Mouse (Mus musculus) heart, embryonic 12.5 days (tissue): ENCODE measurements at regions not wholly inside any gene's neighbourhood (a gene's known extent, or its start where the extent isn't known, plus 50 kb on each side); places are given as distances from the start of the nearest gene placed in this dataset.

Source experiments
- ATAC-seq: fragments of 200-750 bp; cut with Nextera tagmentation; 2 replicates; pipeline ENCODE4 v1.8.0; 2017; ENCODE audit warnings: moderate TSS enrichment, moderate library complexity; ENCODE audit not compliant: insufficient number of reproducible peaks, low FRiP score
- H3K27ac ChIP-seq: fragments of 300-500 bp; sonication (generic); 2 replicates; pipeline ENCODE4 v1.5.1; 2016; ENCODE audit warnings: mild to moderate bottlenecking, moderate library complexity; ENCODE audit not compliant: poor library complexity, severe bottlenecking
- H3K27me3 ChIP-seq: fragments of 300-500 bp; sonication (generic); replicated peaks from 2 replicates; pipeline ENCODE4 v1.6.1; 2016; ENCODE audit warnings: mild to moderate bottlenecking, moderate library complexity
- H3K36me3 ChIP-seq: fragments of 300-500 bp; sonication (generic); 2 replicates; pipeline ENCODE4 v1.6.1; 2016; ENCODE audit warnings: mild to moderate bottlenecking, moderate library complexity
- H3K4me1 ChIP-seq: fragments of 300-500 bp; sonication (generic); replicated peaks from 2 replicates; pipeline ENCODE4 v1.6.1; 2016; ENCODE audit warnings: mild to moderate bottlenecking
- H3K4me2 ChIP-seq: fragments of 300-500 bp; sonication (generic); 2 replicates; pipeline ENCODE4 v1.6.1; 2016; ENCODE audit warnings: mild to moderate bottlenecking, moderate library complexity
- H3K4me3 ChIP-seq: fragments of 300-500 bp; sonication (generic); 2 replicates; pipeline ENCODE4 v1.5.1; 2016; ENCODE audit warnings: mild to moderate bottlenecking
- H3K9ac ChIP-seq: fragments of 300-500 bp; sonication (generic); 2 replicates; pipeline ENCODE4 v1.6.1; 2016; ENCODE audit warnings: mild to moderate bottlenecking, moderate library complexity
- H3K9me3 ChIP-seq: fragments of 300-500 bp; sonication (generic); replicated peaks from 2 replicates; pipeline ENCODE4 v1.6.1; 2016; ENCODE audit warnings: mild to moderate bottlenecking, moderate library complexity
- WGBS: fragments of 180-500 bp; shearing (Covaris S2); methylation state at CpG from one replicate; pipeline ENCODE4 v1.1.7; 2016; 5-methylcytosine and 5-hydroxymethylcytosine counted together

DNA sequence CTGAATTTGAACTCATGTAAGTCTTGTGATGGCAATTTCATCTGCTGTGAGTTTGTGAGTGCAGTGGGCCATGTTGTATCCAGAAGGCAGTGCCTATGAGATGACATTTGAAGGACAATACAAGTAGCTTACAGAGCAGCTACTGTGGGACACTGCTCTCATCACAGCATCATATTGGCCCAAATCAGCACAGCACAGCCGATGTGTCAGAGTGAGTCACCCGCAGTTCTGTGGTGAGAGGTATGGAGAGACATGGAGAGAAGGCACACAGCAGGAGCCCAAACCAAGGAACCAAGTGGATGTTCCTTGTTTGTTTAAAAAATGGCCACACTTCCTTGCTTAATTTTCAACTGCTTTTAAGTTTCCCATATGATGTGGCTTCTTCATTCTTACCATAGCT, 617.3 kb downstream of the Tmem132b start:
- no peaks in the 10 kb centered on the region for H3K36me3 ChIP-seq
- no peak overlapping the region for H3K4me3 ChIP-seq
- H3K9me3 ChIP-seq = 0 out of 2 replicates have a peak, but pooled peaks cover 5% of the 10 kb centered on the region
- H3K27me3 ChIP-seq = no peaks in the 10 kb centered on the region
- H3K4me1 ChIP-seq = no peaks in the 10 kb centered on the region
- WGBS = 88% methylated on average over 2 of the region's 2 CpGs
- no peak overlapping the region for H3K9ac ChIP-seq
- no peak overlapping the region for H3K4me2 ChIP-seq
- ATAC-seq = no peak
- H3K27ac ChIP-seq = no peak overlapping the region

DNA sequence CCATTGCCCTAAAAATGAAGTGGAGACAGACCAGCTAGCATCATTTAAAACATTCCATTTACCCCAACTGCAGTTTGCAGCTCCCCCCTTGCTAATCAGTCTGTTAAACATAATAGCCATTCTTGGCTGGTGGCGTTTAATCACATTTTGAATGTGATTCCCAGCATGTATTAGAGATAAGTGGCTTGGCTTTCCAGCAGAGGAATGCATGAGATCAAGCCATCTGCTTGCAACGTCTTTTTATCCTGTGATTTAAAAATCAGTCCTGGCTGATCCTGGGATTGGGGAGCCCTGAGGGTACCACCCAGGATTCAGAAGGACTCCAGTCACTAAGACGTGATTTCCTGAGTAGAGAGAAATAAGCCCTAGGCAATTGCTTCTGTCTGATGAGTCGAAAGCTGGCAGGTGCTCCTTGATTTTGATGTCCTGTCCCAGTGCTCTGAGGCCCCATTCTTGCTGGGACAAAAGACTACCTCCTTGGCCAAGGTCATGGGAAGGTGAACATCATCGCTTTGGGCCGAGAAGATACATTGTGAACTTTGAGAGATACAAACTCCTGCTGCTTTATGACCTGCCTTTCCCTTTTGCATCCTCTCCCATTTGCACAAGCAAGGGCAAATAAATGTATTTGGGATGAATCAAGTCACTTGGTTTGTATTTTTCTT, 623.8 kb downstream of the Tmem132b start:
- Histone ChIP-seq H3K4me1 (no peaks in the 10 kb centered on the region), H3K36me3 (no peaks in the 10 kb centered on the region), H3K9me3 (peaks cover 10% of the 10 kb centered on the region; the same call in 1 of the 2 replicates), H3K4me2 (no peak overlapping the region), H3K27ac (no peak overlapping the region), H3K4me3 (no peak overlapping the region), H3K27me3 (no peaks in the 10 kb centered on the region), H3K9ac (no peak overlapping the region)
- no peak for ATAC-seq
- 52% methylated on average over 6 of the region's 6 CpGs for WGBS

DNA sequence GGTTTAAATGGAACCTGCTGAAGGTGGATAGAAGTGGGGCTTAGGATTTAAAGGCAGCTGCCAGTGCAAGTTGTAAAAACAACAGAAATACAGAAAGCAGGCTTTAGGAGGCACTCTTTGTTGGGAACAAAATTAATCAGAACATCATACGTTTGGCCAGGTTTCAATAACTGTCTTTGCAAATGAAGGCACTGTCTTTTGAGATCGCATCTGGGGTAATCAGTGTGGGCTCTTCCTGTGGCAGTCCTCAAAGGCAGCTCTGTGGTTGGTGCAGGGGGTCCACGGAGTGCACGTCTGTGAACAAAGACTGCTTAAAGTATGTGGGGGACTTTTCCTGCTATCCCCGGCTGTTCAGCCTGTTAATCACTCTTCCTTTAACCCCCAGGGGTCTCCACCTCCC, 654.5 kb downstream of the Tmem132b start:
- 73% methylated on average over 5 of the region's 5 CpGs for WGBS
- no peaks in the 10 kb centered on the region for H3K36me3 ChIP-seq
- H3K27ac ChIP-seq = no peak overlapping the region
- no peaks in the 10 kb centered on the region for H3K27me3 ChIP-seq
- H3K9me3 ChIP-seq = 0 out of 2 replicates have a peak, but pooled peaks cover 9% of the 10 kb centered on the region
- H3K4me1 ChIP-seq = no peaks in the 10 kb centered on the region
- no peak for ATAC-seq
- H3K4me2 ChIP-seq = no peak overlapping the region
- no peak overlapping the region for H3K9ac ChIP-seq
- no peak overlapping the region for H3K4me3 ChIP-seq

DNA sequence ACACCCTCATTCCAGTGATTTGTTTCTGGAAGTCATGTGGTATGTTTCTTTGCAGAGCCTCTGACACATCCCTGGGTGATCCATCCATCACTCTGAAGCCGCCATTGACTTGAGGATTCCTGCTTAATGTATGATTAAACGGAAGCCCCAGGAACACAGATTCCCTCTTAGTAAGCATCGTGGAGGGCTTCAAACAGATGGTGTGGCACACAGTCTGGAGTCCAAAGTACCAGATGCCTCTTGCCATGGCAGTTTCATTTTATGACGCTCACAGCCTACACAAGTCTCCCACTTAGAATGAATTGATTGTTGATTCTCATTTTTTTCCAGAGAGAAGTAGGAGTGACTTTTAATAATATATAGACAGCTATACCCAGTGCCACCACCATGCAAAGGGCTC, 668.3 kb downstream of the Tmem132b start:
- Histone ChIP-seq H3K4me2 (no peak overlapping the region), H3K9ac (no peak overlapping the region), H3K9me3 (0 out of 2 replicates have a peak, but pooled peaks cover 3% of the 10 kb centered on the region), H3K27ac (no peak overlapping the region), H3K27me3 (no peaks in the 10 kb centered on the region), H3K4me3 (no peak overlapping the region), H3K4me1 (no peaks in the 10 kb centered on the region), H3K36me3 (no peaks in the 10 kb centered on the region)
- 67% methylated on average over 4 of the region's 4 CpGs for WGBS
- no peak for ATAC-seq

DNA sequence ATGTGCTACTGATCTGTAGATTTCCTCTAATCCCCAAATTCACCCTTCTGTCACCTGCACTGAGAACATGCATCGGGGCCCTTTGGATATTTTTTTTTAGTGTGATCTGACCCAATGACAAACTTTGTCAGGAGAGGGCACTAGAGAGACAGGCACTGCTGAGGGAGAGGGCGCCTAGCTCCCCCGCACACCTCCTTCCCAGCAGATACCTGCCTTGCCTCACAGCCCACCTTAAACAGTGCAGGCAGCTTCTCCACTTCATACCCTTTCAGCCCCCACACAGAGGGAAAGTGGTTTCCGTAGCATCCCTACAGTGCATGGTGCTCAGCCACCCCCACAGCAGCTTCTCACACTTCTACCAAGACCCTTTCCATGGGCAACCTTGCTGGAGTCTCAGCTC, 670.0 kb downstream of the Tmem132b start:
- H3K9ac ChIP-seq = no peak overlapping the region
- H3K9me3 ChIP-seq = no peaks in the 10 kb centered on the region
- H3K27ac ChIP-seq = no peak overlapping the region
- ATAC-seq = no peak
- H3K4me3 ChIP-seq = no peak overlapping the region
- H3K27me3 ChIP-seq = no peaks in the 10 kb centered on the region
- no peak overlapping the region for H3K4me2 ChIP-seq
- H3K4me1 ChIP-seq = no peaks in the 10 kb centered on the region
- no peaks in the 10 kb centered on the region for H3K36me3 ChIP-seq
- 27% methylated on average over 4 of the region's 4 CpGs for WGBS

DNA sequence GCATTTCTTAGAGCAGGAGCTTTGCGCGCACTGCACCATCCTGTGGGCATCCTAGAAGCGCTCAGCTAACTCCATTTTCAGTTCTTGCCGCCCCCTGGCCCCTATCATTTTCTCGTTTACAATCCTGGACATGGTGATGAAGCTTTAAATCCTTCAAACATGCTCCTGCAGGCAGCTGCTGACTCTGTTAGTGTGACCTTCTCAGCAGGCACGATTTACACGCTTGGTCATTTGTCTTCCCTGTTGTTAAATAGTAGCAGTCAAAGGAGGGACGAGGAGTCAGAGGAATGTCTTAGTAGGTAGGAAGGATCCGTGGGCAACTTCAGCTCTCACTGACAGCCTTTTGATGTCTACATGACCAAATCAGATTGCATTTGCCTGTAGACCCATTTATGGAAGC, 670.4 kb downstream of the Tmem132b start:
- no peak overlapping the region for H3K4me2 ChIP-seq
- ATAC-seq = no peak

DNA sequence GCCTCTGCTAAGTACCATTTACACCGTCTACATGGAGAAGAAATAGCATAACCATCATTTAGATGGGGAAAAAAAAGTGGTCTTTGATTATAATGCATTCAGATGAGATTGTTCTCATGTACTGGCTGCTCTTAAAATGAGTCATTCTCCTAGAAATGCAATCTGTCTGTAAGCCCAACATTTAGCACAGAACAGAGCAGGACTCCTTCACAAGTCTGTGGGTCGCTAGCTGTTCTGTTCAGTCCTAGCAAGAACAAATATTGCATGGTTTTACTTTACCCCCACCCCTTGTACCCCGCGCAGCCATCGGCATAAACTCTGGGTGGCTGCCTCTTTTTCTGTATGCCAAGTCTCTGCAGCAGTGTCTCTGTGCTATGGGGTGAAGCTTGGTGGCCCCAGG, 685.4 kb downstream of the Tmem132b start:
- no peaks in the 10 kb centered on the region for H3K4me1 ChIP-seq
- no peaks in the 10 kb centered on the region for H3K36me3 ChIP-seq
- H3K9ac ChIP-seq = no peak overlapping the region
- H3K4me2 ChIP-seq = no peak overlapping the region
- H3K9me3 ChIP-seq = 0 out of 2 replicates have a peak, but pooled peaks cover 6% of the 10 kb centered on the region
- no peak overlapping the region for H3K27ac ChIP-seq
- ATAC-seq = no peak
- WGBS = 81% methylated on average over 5 of the region's 5 CpGs
- H3K4me3 ChIP-seq = no peak overlapping the region
- no peaks in the 10 kb centered on the region for H3K27me3 ChIP-seq

More for the DNA sequence above, 670.4 kb downstream of the Tmem132b start:
- no peaks in the 10 kb centered on the region for H3K4me1 ChIP-seq
- no peak overlapping the region for H3K4me3 ChIP-seq
- no peaks in the 10 kb centered on the region for H3K27me3 ChIP-seq
- H3K9ac ChIP-seq = no peak overlapping the region
- H3K36me3 ChIP-seq = no peaks in the 10 kb centered on the region
- WGBS = 51% methylated on average over 9 of the region's 9 CpGs
- H3K9me3 ChIP-seq = no peaks in the 10 kb centered on the region
- no peak overlapping the region for H3K27ac ChIP-seq

DNA sequence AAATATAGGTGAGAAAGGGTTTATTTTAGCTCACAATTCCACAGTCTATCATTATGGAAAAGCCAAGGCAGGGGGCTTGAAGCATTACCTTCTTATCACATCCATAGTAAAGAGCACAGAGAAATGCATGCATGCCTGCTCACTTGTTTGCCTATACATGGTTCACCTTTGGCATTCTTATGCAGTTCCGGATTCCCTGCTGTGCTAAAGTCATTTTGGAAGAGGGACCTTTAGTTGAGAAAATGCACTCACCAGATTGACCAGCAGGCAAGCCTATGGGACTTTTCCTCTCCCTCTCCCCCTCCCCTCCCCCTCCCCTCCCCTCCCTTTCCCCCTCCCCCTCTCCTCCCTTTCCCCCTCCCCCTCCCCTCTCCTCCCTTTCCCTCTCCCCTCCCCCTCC, 686.2 kb downstream of the Tmem132b start:
- Histone ChIP-seq H3K4me3 (no peak overlapping the region), H3K27me3 (no peaks in the 10 kb centered on the region), H3K4me1 (no peaks in the 10 kb centered on the region), H3K36me3 (no peaks in the 10 kb centered on the region), H3K27ac (no peak overlapping the region), H3K9me3 (0 out of 2 replicates have a peak, but pooled peaks cover 6% of the 10 kb centered on the region), H3K9ac (no peak overlapping the region), H3K4me2 (no peak overlapping the region)
- WGBS = 48% methylated on average over 1 of the region's 1 CpGs
- no peak for ATAC-seq

DNA sequence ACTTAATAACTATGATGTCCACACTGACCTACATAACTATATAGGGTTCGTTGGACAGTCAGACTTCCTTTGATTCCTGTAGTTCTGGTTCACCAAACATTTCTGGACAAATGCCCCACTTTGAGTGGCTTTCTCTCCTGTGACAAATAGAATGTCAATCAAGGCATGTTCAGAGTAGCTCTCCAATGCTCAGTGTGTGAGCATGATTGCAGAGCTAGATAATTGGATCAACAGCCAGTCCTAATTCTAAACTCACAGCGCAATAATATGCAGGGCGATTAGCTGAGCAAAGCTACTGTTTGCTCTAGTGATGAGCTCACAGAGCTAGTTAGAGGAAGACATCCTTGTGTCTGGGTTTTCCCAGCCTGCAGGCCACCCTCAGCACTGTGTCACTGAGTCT, 692.1 kb downstream of the Tmem132b start:
- H3K4me1 ChIP-seq = no peaks in the 10 kb centered on the region
- no peak overlapping the region for H3K4me3 ChIP-seq
- H3K4me2 ChIP-seq = no peak overlapping the region
- no peak overlapping the region for H3K9ac ChIP-seq
- H3K27ac ChIP-seq = no peak overlapping the region
- 0 out of 2 replicates have a peak, but pooled peaks cover 4% of the 10 kb centered on the region for H3K9me3 ChIP-seq
- ATAC-seq = no peak
- no peaks in the 10 kb centered on the region for H3K27me3 ChIP-seq
- 76% methylated on average over 3 of the region's 3 CpGs for WGBS
- H3K36me3 ChIP-seq = no peaks in the 10 kb centered on the region

DNA sequence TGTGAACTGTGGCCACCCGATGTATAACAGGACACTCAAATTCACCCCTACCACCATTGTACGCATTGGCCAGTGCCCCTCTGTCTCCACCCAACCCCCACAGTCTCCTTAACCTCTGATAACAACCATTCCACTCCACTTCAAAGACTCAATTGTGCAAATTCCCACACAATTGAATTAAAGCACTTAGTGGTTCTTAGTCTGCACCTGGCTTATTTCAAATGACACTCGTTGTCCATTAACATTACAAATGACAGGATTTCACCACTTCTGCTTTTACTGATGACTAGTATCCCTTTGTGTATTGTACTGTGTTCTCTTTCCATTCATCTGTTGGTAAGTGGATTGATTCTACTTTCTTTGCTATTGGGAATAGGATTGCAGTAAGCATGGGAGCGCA, 699.2 kb downstream of the Tmem132b start:
- H3K4me2 ChIP-seq = no peak overlapping the region
- no peaks in the 10 kb centered on the region for H3K36me3 ChIP-seq
- no peaks in the 10 kb centered on the region for H3K27me3 ChIP-seq
- no peaks in the 10 kb centered on the region for H3K4me1 ChIP-seq
- no peak for ATAC-seq
- no peak overlapping the region for H3K9ac ChIP-seq
- no peaks in the 10 kb centered on the region for H3K9me3 ChIP-seq
- no peak overlapping the region for H3K27ac ChIP-seq
- no peak overlapping the region for H3K4me3 ChIP-seq
- WGBS = 52% methylated on average over 4 of the region's 4 CpGs

DNA sequence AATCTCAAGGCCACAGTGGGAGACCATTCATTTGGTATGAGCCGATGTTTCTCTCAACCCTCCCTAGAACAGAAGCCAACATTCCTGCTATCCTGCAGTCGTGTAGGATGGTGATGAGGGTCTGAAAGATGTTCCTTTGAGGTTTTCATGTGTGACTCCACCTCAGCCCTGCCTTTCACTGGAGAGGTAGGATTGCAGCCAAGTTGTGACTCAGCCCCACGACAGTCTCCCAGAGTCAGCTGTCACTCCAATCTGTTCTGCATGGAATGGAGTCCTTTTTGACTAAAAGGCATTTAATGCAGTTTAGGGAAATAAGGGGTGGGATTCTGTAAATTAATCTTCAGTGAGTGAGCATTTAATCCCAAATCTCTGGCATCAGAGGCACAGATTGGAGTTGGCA, 706.5 kb downstream of the Tmem132b start:
- H3K9ac ChIP-seq = no peak overlapping the region
- 59% methylated on average over 3 of the region's 3 CpGs for WGBS

DNA sequence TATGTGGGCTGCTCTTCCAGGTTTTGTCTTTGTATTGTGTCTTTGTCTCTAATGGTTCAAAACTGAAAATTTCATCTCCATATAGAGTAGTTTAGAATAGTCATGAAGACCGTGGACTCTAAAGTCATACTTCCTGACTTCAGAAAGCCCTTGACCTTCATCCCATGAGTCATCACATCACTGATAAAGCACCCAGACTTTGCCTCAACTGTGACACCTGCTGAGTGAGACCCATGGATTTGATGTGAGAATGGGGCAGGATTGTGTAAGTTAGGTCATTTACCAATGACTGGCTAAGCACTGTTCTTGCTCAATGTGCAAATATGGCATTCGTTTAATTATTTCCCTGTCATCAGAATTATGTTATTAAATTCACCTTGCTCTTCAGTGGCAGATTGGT, 714.2 kb downstream of the Tmem132b start:
- Histone ChIP-seq H3K9ac (no peak overlapping the region), H3K4me2 (no peak overlapping the region), H3K4me3 (no peak overlapping the region), H3K36me3 (no peaks in the 10 kb centered on the region), H3K4me1 (peaks cover 5% of the 10 kb centered on the region; the same call in 1 of the 2 replicates), H3K9me3 (no peaks in the 10 kb centered on the region), H3K27me3 (no peaks in the 10 kb centered on the region), H3K27ac (no peak overlapping the region)
- ATAC-seq = no peak
- 70% methylated on average over 2 of the region's 2 CpGs for WGBS

More for the DNA sequence above, 706.5 kb downstream of the Tmem132b start:
- no peaks in the 10 kb centered on the region for H3K4me1 ChIP-seq
- no peaks in the 10 kb centered on the region for H3K36me3 ChIP-seq
- no peak for ATAC-seq
- H3K9me3 ChIP-seq = no peaks in the 10 kb centered on the region
- no peak overlapping the region for H3K27ac ChIP-seq
- H3K4me2 ChIP-seq = no peak overlapping the region
- H3K27me3 ChIP-seq = no peaks in the 10 kb centered on the region
- H3K4me3 ChIP-seq = no peak overlapping the region
